Mouse (Mus musculus): Measurements from ENCODE around the gene Kcnh3.
"Not testable (repeated sequence)": the region's sequence is repeated elsewhere in the genome, so short reads cannot be mapped to it uniquely, and the experiment has no call there.

Kcnh3 gene

GRCm38 (mm10) chr15:99240129-99240528, 15.5 kb downstream of the Kcnh3 start:
- no peak for DNase-seq (ENCODE audit: low read depth, low spot score)

GRCm38 (mm10) chr15:99241249-99241648, 16.6 kb downstream of the Kcnh3 start:
- DNase-seq (ENCODE audit: low read depth, low spot score) = no peak

GRCm38 (mm10) chr15:99242045-99242444, 17.4 kb downstream of the Kcnh3 start:
- DNase-seq (ENCODE audit: low read depth, low spot score) = no peak

- DNase-seq (ENCODE audit: low read depth, low spot score) = not testable (repeated sequence)
These were observed 22.1 kb downstream of the Kcnh3 start for GRCm38 (mm10) chr15:99246736-99247135.

- no peak for DNase-seq (ENCODE audit: low read depth, low spot score)
These were observed 24.3 kb downstream of the Kcnh3 start for GRCm38 (mm10) chr15:99248972-99249371.

- no peak for DNase-seq (ENCODE audit: low read depth, low spot score)
These were observed 25.3 kb downstream of the Kcnh3 start for GRCm38 (mm10) chr15:99249938-99250337.

GRCm38 (mm10) chr15:99251111-99251510, 26.4 kb downstream of the Kcnh3 start:
- DNase-seq (ENCODE audit: low read depth, low spot score) = not testable (repeated sequence)

- peak; percentile 96 for DNase-seq (ENCODE audit: low read depth, low spot score)
These were observed 27.1 kb downstream of the Kcnh3 start, which contains the start of gene Mcrs1 for GRCm38 (mm10) chr15:99251626-99252380. TSS of gene Mcrs1 (minus strand) at chr15:99251961.

GRCm38 (mm10) chr15:99252381-99253174, 27.9 kb downstream of the Kcnh3 start:
- no peak for DNase-seq (ENCODE audit: low read depth, low spot score)

- not testable (repeated sequence) for DNase-seq (ENCODE audit: low read depth, low spot score)
These were observed 28.5 kb downstream of the Kcnh3 start for GRCm38 (mm10) chr15:99253175-99253479.

GRCm38 (mm10) chr15:99253772-99254171, 29.1 kb downstream of the Kcnh3 start:
- no peak for DNase-seq (ENCODE audit: low read depth, low spot score)

- DNase-seq (ENCODE audit: low read depth, low spot score) = no peak
These were observed 29.9 kb downstream of the Kcnh3 start for GRCm38 (mm10) chr15:99254477-99255005.

- DNase-seq (ENCODE audit: low read depth, low spot score) = no peak
These were observed 30.6 kb downstream of the Kcnh3 start for GRCm38 (mm10) chr15:99255241-99255749.

GRCm38 (mm10) chr15:99259167-99259729, 34.6 kb downstream of the Kcnh3 start:
- no peak for DNase-seq (ENCODE audit: low read depth, low spot score)

GRCm38 (mm10) chr15:99259730-99260252, 35.1 kb downstream of the Kcnh3 start:
- DNase-seq (ENCODE audit: low read depth, low spot score) = peak; percentile 54

GRCm38 (mm10) chr15:99262702-99263101, 38.0 kb downstream of the Kcnh3 start:
- DNase-seq (ENCODE audit: low read depth, low spot score) = no peak

- no peak for DNase-seq (ENCODE audit: low read depth, low spot score)
These were observed 39.7 kb downstream of the Kcnh3 start for GRCm38 (mm10) chr15:99264363-99264762.

- peak; percentile 68 for DNase-seq (ENCODE audit: low read depth, low spot score)
These were observed 41.0 kb downstream of the Kcnh3 start for GRCm38 (mm10) chr15:99265679-99266078.

- DNase-seq (ENCODE audit: low read depth, low spot score) = no peak
These were observed 51.4 kb downstream of the Kcnh3 start for GRCm38 (mm10) chr15:99276095-99276494.

GRCm38 (mm10) chr15:99278271-99278670, 53.6 kb downstream of the Kcnh3 start:
- no peak for DNase-seq (ENCODE audit: low read depth, low spot score)

GRCm38 (mm10) chr15:99283456-99283855, 58.8 kb downstream of the Kcnh3 start:
- DNase-seq (ENCODE audit: low read depth, low spot score) = no peak
